Mouse (Mus musculus) intestine, postnatal 0 days (tissue): ENCODE measurements around the gene Hic2. TPM values are rescaled to one million over a fixed set of nuclear protein-coding genes. Genes with fewer than 3 reads are reported as not detected.
"Not testable (repeated sequence)": the region's sequence is repeated elsewhere in the genome, so short reads cannot be mapped to it uniquely, and the experiment has no call there.

Source experiments
- ATAC-seq: fragments of 200-750 bp; cut with Nextera tagmentation; 2 replicates; pipeline ENCODE4 v1.8.0; 2017; ENCODE audit warnings: mild to moderate bottlenecking, moderate TSS enrichment, moderate library complexity
- H3K27ac ChIP-seq: fragments of 300-500 bp; sonication (generic); 2 replicates; pipeline ENCODE4 v1.5.1; 2014; ENCODE audit warnings: mild to moderate bottlenecking, low read depth, low read length, moderate library complexity
- H3K27me3 ChIP-seq: fragments of 300-500 bp; sonication (generic); replicated peaks from 2 replicates; pipeline ENCODE4 v1.6.1; 2014; ENCODE audit warnings: low read length, mixed read lengths; ENCODE audit not compliant: control insufficient read depth, insufficient read depth
- H3K36me3 ChIP-seq: fragments of 300-500 bp; sonication (generic); 2 replicates; pipeline ENCODE4 v1.6.1; 2014; ENCODE audit warnings: mild to moderate bottlenecking, moderate library complexity; ENCODE audit not compliant: control insufficient read depth, insufficient read depth
- H3K4me1 ChIP-seq: fragments of 300-500 bp; sonication (generic); replicated peaks from 2 replicates; pipeline ENCODE4 v1.6.1; 2014; ENCODE audit warnings: antibody characterized with exemption, low read length, mixed read lengths; ENCODE audit not compliant: control insufficient read depth, insufficient read depth
- H3K4me2 ChIP-seq: fragments of 300-500 bp; sonication (generic); replicated peaks from 2 replicates; pipeline ENCODE4 v1.6.1; 2014; ENCODE audit warnings: low read depth, mild to moderate bottlenecking, moderate library complexity
- H3K4me3 ChIP-seq: fragments of 300-500 bp; sonication (generic); 2 replicates; pipeline ENCODE4 v1.5.1; 2014; ENCODE audit warnings: low read depth, low read length
- H3K9ac ChIP-seq: fragments of 300-500 bp; sonication (generic); 2 replicates; pipeline ENCODE4 v1.6.1; 2014; ENCODE audit warnings: mild to moderate bottlenecking, low read depth, low read length
- H3K9me3 ChIP-seq: fragments of 300-500 bp; sonication (generic); 2 replicates; pipeline ENCODE4 v1.6.1; 2016; ENCODE audit warnings: mixed run types; ENCODE audit not compliant: control insufficient read depth
- CTCF ChIP-seq: sonication (generic); IDR thresholded peaks from 2 replicates; pipeline ENCODE4 v1.5.1; 2016; ENCODE audit warnings: low read depth, mild to moderate bottlenecking, control low read depth, antibody characterized with exemption, moderate library complexity
- WGBS: fragments of 180-500 bp; shearing (Covaris S2); extraction: QIAGEN DNeasy Blood & Tissue Kit; methylation state at CpG from one replicate; pipeline ENCODE4 v1.1.7; 2014; 5-methylcytosine and 5-hydroxymethylcytosine counted together
- polyA plus RNA-seq: library from polyadenylated mRNA; unstranded; fragments of >200 nt; fragmentation: Nextera tagmentation; extraction: Ambion mirVana; gene quantifications from 2 replicates; pipeline ENCODE4 v1.2.1, GENCODE M21; 2015

The Hic2 gene
- polyA plus RNA-seq, 1 experiment from 2014 or later: 1.4 TPM

GRCm38 (mm10) chr16:17209981-17210838 is 23.2 kb upstream of the Hic2 start:
- ATAC-seq: peak; percentile 86
- H3K36me3 ChIP-seq: no peaks in the 10 kb centered on the region
- H3K9me3 ChIP-seq: no peaks in the 10 kb centered on the region
- H3K4me2 ChIP-seq: peak overlapping the region; percentile 99
- H3K4me1 ChIP-seq: peaks cover 8% of the 10 kb centered on the region; the same call in 1 of the 2 replicates
- 0 out of 2 replicates have a peak, but pooled peaks cover 3% of the 10 kb centered on the region for H3K27me3 ChIP-seq
- 8% methylated on average over 48 of the region's 48 CpGs for WGBS
- H3K4me3 ChIP-seq: peak overlapping the region; percentile 60
- peak overlapping the region; percentile 23; the same call in 1 of the 2 replicates for H3K9ac ChIP-seq
- H3K27ac ChIP-seq: no peak overlapping the region
- peak; percentile 99 for TF ChIP-seq CTCF

- Histone ChIP-seq H3K4me3 (no peak overlapping the region), H3K9me3 (no peaks in the 10 kb centered on the region), H3K4me2 (no peak overlapping the region), H3K27ac (no peak overlapping the region), H3K9ac (no peak overlapping the region), H3K4me1 (no peaks in the 10 kb centered on the region), H3K36me3 (no peaks in the 10 kb centered on the region), H3K27me3 (no peaks in the 10 kb centered on the region)
- 43% methylated on average over 8 of the region's 8 CpGs for WGBS
- no peak for ATAC-seq
- no peak for TF ChIP-seq CTCF
Observed at GRCm38 (mm10) chr16:17216934-17217633, 16.3 kb upstream of the Hic2 start.

- Histone ChIP-seq H3K4me3 (no peak overlapping the region), H3K9ac (0 out of 2 replicates have a peak overlapping the region, but pooled peaks have one; percentile 17), H3K36me3 (no peaks in the 10 kb centered on the region), H3K4me2 (no peak overlapping the region), H3K27ac (no peak overlapping the region), H3K9me3 (no peaks in the 10 kb centered on the region), H3K27me3 (no peaks in the 10 kb centered on the region), H3K4me1 (no peaks in the 10 kb centered on the region)
- 11% methylated on average over 7 of the region's 7 CpGs for WGBS
- TF ChIP-seq CTCF: no peak
- no peak for ATAC-seq
Observed at GRCm38 (mm10) chr16:17220127-17220733, 13.1 kb upstream of the Hic2 start.

- Histone ChIP-seq H3K27me3 (no peaks in the 10 kb centered on the region), H3K4me3 (no peak overlapping the region), H3K27ac (no peak overlapping the region), H3K9me3 (no peaks in the 10 kb centered on the region), H3K4me1 (no peaks in the 10 kb centered on the region), H3K9ac (no peak overlapping the region), H3K36me3 (no peaks in the 10 kb centered on the region), H3K4me2 (no peak overlapping the region)
- peak; percentile 100 for ATAC-seq
- TF ChIP-seq CTCF: no peak
- 46% methylated on average over 25 of the region's 25 CpGs for WGBS
Observed at GRCm38 (mm10) chr16:17222197-17222596, 11.2 kb upstream of the Hic2 start.

DNA sequence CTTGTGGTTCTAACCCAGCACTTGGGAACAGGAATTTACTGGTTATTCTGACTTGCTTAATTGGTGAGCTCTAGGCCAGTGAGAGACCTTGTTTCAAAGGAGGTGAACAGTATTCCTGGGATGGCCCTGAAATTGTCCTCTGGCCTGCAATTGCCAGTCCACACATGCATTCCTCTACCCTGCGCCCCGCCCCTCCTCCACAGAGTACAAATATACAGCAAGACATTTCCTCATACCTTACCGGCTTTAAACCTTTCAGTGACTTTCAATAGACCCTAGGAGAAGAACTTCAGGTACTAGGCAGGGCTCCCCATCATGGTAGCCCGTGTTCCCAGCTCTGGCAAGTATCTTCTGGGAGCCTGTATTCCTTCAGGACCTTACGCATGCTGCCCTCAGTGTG is 7.8 kb upstream of the Hic2 start:
- 42% methylated on average over 5 of the region's 5 CpGs for WGBS
- Histone ChIP-seq H3K9me3 (no peaks in the 10 kb centered on the region), H3K27me3 (no peaks in the 10 kb centered on the region), H3K27ac (no peak overlapping the region), H3K36me3 (no peaks in the 10 kb centered on the region), H3K4me2 (no peak overlapping the region), H3K4me3 (no peak overlapping the region), H3K4me1 (no peaks in the 10 kb centered on the region), H3K9ac (no peak overlapping the region)
- no peak for ATAC-seq
- TF ChIP-seq CTCF: no peak

DNA sequence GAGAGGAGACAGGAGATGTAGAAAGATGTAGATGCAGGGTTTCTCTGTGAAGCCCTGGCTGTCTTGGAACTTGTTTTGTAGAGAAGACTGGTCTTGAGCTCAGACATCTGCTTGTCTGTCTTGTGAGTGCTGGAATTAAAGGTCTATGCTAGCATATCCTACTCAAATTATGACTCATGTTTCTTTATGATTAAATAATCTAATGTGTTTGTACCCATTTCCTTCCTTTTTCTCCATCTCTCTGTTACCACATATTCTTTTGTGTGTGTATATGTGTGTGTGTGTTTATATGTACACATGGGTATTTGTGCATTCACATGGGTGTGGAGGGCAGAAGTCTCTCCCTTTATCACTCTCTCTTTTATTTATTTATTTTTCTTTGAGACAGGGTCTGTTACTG is 6.9 kb upstream of the Hic2 start:
- no peak overlapping the region for H3K27ac ChIP-seq
- H3K4me3 ChIP-seq: no peak overlapping the region
- no peaks in the 10 kb centered on the region for H3K36me3 ChIP-seq
- no peak for TF ChIP-seq CTCF
- H3K4me2 ChIP-seq: no peak overlapping the region
- H3K27me3 ChIP-seq: no peaks in the 10 kb centered on the region
- H3K9me3 ChIP-seq: no peaks in the 10 kb centered on the region
- no peak for ATAC-seq
- H3K9ac ChIP-seq: no peak overlapping the region
- H3K4me1 ChIP-seq: no peaks in the 10 kb centered on the region

GRCm38 (mm10) chr16:17231523-17231922 is 1.8 kb upstream of the Hic2 start:
- not testable (repeated sequence) for H3K9me3 ChIP-seq, H3K27ac ChIP-seq, H3K27me3 ChIP-seq, H3K4me3 ChIP-seq, H3K9ac ChIP-seq, H3K4me2 ChIP-seq, H3K36me3 ChIP-seq, ATAC-seq
- 86% methylated on average over 2 of the region's 2 CpGs for WGBS
- peaks cover 19% of the 10 kb centered on the region for H3K4me1 ChIP-seq
